Mouse (Mus musculus) E14TG2a.4 (cell line): Measurements from ENCODE around the gene Prlh.

Experiments
- CTCF ChIP-seq: conservative IDR thresholded peaks from 2 replicates; pipeline ENCODE4 v1.5.1; 2014; ENCODE audit warnings: low read length
- NANOG ChIP-seq: IDR thresholded peaks from 2 replicates; pipeline ENCODE4 v1.6.1; 2014; ENCODE audit warnings: borderline replicate concordance, low read length, mixed read lengths
- POU5F1 ChIP-seq: IDR thresholded peaks from 2 replicates; pipeline ENCODE4 v1.6.1; 2014; ENCODE audit warnings: low read length, borderline replicate concordance

GRCm38 (mm10) chr1:91001871-91002539 is 49.1 kb downstream of the Prlh start:
- TF ChIP-seq CTCF (no peak), POU5F1 (no peak), NANOG (no peak)
